Mouse (Mus musculus) thymus, adult 2 months (tissue): ENCODE measurements at regions not wholly inside any gene's neighbourhood (a gene's known extent, or its start where the extent isn't known, plus 50 kb on each side); places are given as distances from the start of the nearest gene placed in this dataset.

Source experiments
- CTCF ChIP-seq: fragments of 200-500 bp; IDR thresholded peaks from 2 replicates; pipeline ENCODE4 v1.5.1; 2012; ENCODE audit warnings: mild to moderate bottlenecking, control low read depth, low read length, moderate library complexity, borderline replicate concordance; ENCODE audit not compliant: control insufficient read depth, poor library complexity, insufficient read depth; ENCODE audit errors: extremely low read depth
- POLR2A ChIP-seq: fragments of 200-500 bp; IDR thresholded peaks from 2 replicates; pipeline ENCODE4 v1.6.1; 2012; ENCODE audit warnings: mild to moderate bottlenecking, low read length, control low read depth, moderate library complexity; ENCODE audit not compliant: control insufficient read depth, poor library complexity, insufficient read depth; ENCODE audit errors: extremely low read depth

DNA sequence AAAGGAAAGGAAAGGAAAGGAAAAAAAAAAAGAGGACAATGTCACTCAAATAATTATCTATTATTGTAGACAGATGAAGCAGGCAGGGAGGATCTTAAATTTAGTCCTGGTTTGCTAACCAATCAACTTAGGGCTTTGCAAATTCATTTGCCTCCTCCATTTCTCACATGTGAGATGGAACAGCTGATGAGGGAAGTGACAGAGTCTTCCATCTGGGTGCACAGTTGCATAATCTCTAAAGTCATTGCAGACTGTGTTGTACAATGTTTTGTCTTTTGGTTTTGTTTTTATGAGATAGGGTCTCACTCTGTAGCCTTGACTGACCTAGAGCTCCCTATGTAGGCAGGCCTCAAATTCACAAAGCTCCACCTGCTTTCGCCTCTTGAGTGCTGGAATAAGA is 103.9 kb downstream of the Mycn start:
- TF ChIP-seq CTCF = no peak
- TF ChIP-seq POLR2A = no peak
